Mouse (Mus musculus) spleen, postnatal 4 days (tissue): ENCODE measurements around the gene Flt4.
"Not testable (repeated sequence)": the region's sequence is repeated elsewhere in the genome, so short reads cannot be mapped to it uniquely, and the experiment has no call there.

ENCODE experiments used
- DNase-seq, 2 experiments: peaks; one replicate each; pipeline ENCODE4 v3.0.0; 2022; ENCODE audit warnings: low spot score in 2 of 2

The Flt4 gene

DNA sequence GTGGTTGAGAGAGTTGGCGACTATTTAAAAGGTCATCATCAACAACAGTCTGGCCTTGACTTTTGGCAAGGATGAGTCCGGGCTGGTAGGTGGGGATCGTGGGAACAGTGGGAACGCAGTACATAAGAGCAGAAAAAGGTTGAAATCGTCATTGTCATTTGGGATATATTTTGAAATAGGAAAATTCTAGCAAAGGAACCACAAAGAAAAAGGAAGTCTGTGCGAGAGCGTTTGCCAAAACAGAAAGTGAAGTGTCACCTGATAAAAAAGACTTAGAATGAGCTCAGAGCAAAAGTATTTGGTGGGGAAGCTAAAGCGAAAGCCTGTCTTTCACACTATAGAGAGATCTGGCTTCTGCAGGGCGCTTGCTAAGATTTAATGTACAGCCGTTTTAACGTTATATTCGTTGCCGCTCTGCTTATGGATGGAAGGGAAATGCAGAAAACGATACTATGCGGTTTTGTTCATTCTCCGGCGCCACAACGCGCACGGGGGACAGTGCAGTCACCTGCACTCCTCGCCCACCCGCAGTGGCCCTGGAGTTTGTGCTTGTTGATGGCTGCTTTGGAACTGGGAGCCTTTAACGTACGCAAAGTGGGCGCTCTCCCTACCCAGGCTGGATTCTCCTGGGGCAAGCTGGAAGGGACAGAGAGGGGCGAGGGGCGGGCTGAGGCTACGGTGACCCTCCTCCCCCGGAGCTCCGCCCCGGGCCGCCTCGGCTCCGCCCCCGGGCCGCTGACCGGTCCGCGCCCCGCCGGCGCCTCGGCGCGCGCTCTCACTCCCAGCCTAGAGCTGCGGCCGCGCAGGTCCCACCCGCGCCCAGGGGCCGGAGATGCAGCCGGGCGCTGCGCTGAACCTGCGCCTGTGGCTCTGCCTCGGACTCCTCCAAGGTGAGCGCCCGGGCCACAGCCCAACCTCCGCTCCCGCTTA lies at the start of gene Flt4:
Gene Flt4, plus strand, starts transcription at position 326 of the 930 bp plus-strand sequence.
- peak in 1 of 2 experiments; percentile 63 for DNase-seq

DNA sequence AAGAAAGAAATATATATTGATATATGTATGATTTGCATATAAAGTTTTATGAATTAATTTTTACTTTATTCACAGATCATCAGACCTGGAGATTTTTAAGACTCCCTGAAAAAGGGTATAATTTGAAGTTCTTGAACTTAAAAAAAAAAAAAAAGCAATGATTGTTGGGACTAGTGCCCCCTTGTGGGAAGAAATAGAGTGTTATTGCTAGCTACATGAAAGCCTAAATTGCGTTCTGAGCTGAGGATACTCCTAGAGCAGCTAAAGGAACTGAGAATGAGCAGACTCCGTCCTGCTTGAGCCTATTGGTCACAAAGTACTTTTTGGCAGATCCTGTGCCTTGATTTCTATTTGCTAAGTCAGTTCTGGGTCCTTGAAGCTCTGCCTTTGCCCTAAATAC lies 34.0 kb upstream of the Flt4 start:
- DNase-seq, result not testable (repeated sequence)

DNA sequence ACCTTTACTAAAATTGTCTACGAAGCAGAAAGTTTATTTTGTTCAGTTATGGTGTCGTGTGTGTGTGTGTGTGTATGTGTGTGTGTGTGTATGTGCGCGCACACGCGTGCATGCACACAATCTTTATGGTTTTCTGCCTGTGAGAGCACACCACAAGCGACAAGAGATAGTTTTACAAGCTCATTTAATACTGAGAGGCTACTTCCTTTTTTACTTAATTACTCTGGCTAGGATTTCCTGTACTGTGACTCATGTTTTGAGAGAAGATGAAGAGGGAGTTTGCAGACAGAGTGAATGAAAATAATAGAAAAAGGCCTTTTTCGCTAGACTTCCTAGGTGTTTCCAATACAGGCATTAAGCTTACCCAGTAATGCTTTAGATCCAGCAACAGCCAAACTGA lies 28.6 kb upstream of the Flt4 start:
- DNase-seq, result not testable (repeated sequence)

DNA sequence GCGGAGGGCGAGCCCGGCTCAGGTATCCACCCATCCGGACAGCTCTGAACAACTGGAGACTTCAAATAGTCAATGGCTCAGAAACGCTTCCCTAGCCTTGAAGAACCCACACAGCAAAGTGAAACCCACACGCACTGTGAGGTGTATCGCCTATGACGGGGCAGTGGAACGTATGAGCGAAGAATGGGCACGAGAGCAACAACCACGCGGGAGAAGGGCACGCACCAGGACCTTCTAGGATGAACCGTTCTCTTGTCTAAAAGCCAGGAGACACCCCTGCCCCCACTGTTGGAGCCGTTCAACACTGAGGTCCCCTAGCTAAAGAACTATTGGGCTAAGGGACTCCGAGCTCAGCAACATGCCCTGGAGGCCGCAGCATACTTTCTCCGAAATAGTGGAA lies 18.9 kb upstream of the Flt4 start:
- no peak for DNase-seq

DNA sequence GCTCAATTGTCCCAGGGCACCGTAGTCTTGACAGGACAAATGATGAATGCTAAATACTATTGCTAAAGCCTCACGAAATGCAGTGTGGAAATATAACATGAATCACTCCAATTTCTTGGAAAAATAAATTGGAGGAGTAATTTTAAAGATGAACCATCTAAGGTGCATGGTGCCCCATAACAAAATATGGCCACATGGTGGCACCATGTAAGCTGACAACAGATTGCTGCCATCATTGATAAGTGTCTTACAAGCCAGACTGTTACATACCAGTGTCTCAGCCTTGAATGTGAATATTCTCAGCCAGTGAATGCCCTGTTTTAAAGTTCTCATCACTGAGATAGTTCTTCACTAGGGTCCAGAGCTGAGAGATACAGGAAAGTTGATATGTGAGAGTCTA lies 11.9 kb upstream of the Flt4 start:
- not testable (repeated sequence) for DNase-seq

DNA sequence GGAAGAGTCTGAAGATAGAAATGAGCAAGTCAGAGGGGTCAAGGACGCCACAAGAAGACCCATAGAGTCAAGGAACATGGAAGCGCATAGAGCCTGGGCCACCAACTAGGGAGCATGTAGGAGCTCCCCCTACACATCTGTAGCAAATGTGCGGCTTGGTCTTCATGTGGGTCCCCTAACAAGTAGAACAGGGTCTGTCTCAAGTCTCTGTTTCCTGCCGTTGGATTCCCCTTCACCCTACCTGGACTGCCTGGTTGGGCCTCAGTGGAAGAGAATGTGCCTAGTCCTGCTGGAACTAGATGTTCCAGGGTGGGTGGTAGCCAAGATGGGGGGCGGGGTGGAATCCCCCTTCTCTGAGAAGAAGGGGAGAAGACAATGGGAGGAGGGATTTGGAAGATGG lies 757 bp upstream of the Flt4 start:
- DNase-seq, result not testable (repeated sequence)

DNA sequence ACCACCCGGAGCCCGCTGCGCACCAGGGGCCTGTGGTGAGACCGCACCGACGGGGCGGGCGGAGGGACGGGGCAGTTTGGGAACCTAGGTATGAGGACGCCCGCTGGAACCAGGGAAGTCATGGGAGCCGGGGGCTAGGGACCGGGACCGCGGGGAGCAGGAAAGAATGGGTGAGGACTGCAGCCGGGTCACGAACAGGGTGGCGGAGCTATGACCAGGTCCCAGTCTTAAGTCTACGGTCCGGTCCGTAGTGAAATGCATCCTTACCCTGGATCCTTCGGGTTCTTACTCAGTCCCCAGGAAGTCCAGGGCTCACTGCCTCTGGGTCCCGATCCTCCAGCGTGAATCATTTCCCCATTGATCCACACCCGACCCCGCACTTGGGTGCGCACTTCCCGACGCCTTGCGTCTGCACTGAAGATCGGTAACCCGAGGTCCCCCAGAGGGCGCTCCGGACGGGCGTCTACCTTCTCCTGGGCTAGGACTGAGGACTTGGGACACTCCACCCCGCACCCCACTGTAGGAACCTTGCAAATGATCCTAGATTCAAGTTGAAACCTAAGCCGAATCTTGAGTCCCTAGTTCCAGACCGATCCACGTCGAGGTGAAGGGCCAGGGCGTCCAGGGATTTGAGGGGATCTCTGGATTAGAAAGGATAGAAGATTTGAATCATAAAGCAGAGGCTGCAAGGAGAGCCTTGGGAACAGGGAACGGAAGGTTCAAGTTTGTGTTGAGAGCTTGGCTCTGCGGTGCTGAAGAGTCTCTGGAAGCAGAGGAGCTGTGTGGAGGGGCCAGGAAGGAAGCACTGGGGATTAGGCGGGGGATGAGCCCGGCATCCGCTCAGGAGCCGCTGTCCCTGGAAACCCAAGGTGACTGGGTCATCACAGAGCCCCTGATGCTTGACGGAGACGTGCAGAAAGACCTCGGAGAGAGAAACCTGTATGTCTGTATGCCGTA lies 1.1 kb downstream of the Flt4 start:
- DNase-seq, result not testable (repeated sequence)

DNA sequence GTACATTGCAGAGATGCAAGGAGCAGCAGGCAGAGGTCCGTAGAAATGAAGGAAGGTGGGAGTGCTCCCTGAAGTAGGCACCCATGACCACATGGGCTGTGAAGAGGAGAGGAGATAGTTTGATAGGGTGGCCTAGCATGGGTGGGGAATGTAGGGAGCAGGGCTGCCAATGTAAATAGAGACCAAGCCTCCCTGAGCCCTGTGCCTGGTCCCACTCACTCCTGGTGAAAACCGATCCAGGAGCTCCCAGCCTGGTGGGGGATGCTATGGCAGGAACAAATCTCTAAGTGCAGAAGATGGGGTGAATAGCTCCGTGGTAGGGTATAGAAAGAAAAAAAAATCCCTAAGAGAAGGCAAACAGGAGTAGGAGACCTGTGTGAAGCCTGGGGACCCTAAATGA lies 2.3 kb downstream of the Flt4 start:
- not testable (repeated sequence) for DNase-seq

DNA sequence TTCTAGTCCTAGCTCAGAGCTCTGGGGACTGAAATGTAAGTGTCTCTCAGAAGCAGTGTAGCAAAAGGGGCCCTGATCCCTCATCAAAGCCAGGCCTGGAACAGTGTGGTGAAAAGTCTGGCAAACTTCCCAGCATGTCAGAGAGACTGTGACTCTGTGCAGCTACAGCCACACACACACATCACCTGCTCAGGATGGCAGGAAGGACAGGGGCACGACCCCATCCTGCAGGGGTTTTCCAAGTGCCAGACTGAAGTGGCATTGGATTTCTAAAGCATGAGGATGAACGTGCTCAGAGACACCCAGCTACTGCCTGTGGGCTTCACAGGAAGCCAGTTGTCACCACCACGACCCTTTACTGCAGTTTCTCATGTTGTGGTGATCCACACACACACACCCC lies 3.1 kb downstream of the Flt4 start:
- no peak for DNase-seq

DNA sequence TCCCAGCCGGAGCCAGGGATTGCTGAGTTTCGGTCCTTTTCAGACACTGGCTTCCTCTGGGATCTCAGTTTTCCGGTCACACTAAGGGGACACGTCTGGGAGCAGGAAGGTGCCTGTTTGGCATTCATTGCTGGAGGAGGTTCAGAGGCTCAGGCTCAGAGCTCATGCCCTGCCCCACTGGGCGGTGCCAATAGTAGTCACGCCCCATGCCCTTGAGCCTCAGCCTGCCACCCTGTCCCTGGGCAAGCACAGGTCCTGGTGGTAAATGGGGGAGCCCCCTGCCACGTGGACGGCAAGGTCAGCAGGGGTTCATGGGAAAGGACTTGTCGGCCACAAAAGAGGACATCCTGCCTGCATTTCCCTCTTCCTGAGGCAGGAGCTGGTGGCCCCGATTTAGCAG lies 4.3 kb downstream of the Flt4 start:
- DNase-seq, result no peak

DNA sequence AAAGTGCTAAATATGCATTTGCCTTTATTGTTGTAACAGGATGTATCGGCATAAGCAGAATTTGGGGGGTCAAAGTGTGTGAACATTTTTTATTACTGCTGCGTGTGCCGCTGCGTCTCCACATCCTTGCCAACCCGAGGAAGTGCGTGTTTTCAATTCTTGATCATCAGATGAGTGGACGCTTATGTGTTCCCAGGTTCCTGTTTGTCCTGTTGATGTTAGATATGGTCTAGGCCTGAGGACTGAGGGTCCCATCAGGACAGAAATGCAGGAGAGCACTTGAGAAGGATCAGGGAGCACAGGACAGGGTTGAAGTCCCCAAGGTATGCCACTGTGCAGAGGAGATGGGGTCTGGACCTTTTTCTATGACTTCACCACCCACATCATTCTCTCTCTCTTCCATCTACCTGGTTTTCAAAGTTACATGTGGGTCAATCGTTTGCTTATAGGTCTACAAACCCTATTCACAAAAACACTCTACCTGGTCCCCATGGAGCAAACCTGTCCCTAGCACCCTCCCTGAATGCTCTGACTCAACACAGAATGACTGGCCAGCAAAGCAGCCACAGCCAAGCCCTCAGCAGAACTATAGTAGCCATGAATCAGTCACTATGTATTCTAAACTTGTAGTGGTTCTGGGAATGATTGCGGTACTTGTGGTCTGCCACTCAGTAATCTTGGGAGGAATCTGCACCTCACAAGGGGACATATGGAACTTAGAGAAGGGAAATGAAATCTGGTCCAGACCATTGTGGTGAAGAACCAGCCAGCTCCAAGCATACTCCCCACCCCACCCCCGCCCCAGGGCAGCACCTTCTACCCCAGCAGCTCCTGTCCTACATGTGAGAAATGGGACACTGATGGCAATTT lies 7.0 kb downstream of the Flt4 start:
- DNase-seq, result no peak

DNA sequence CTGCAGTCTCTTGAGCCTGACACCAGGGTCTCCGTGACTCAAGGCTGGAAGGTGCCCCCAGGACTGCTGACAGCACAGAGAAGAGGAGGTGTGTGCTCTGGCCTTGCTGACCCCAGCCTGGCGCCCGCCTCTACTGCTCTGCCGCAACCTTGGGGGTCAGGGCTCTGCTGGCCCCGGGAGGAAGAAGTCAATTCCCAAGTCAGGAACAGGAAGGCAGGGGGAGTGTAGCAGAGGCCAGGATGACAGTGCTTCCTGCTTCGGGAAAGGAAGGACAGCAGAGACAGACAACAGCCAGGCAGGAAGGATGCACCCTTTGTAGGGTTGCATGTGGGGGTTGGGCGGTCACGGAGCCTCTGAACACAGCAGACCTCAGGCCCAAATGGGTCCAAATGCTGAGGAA lies 9.4 kb downstream of the Flt4 start:
- no peak for DNase-seq

DNA sequence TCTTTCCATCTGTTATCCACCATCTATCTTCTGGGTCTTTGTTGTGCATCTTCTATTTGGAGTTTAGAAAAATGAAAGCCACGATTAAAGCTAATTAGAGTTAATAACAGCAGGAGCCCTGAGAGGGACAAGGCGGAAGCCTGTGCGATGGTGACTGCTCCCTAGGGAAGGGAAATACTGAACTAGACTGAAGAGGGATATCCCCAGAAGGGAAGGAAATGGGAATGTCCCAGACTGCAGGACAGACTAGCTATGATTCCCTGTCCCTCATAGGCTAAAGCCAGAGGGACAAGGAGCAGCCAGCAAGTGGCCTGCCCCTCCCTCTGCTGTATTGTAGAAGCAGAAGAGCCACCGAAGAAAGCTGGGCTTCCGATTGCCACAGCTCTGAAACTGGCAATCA lies 12.9 kb downstream of the Flt4 start:
- no peak for DNase-seq

DNA sequence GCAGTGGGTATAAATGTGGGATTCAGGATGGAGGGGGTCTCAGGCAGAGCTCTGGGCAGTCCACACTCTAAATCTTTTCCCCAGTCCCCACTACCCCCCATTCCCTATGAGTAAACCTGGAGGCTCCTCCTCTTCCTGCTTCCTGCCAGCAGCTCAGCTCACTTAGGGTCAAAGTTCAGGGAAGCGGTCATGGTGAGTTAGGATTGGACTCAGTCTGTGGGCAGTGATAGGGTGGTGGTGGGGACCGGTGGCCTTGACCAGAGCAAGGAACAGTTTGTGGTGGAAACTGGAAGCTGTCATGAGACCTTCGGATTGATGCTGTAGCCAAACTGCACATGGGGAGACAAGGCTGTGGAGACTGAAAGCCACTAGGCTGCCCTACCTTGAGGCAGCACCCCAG lies 15.1 kb downstream of the Flt4 start:
- DNase-seq, result no peak

DNA sequence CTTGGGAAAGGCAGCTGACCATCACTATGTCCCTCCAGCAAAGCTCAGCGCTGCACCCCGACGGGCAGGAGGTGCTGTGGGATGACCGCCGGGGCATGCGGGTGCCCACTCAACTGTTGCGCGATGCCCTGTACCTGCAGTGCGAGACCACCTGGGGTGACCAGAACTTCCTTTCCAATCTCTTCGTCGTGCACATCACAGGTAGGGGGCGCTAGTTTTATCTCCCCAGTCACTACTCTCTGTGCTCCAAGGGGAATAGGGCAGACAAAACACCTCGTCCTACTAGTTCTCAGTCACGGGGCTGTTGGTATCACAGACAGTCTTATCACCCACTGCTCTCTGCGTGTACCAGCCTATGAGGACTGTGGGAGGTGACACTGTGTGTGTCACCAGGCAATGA lies 16.8 kb downstream of the Flt4 start:
- no peak for DNase-seq

DNA sequence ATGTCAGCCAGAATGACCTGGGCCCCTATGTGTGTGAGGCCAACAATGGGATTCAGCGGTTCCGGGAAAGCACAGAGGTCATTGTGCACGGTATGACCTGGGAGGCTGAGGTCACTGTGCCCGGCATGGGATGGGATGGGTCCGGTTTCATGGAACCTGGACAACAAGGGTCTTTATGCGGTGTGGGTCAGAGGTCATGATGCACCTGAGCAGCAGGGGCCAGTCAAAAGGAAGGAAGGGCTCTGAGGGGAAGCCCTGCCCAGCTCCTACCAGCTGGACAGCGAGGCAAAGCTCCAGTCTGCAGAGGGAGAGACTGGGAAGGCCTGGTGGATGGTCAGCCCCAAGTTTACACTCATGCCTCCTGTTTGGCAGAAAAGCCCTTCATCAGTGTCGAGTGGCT lies 17.7 kb downstream of the Flt4 start:
- DNase-seq, result no peak

DNA sequence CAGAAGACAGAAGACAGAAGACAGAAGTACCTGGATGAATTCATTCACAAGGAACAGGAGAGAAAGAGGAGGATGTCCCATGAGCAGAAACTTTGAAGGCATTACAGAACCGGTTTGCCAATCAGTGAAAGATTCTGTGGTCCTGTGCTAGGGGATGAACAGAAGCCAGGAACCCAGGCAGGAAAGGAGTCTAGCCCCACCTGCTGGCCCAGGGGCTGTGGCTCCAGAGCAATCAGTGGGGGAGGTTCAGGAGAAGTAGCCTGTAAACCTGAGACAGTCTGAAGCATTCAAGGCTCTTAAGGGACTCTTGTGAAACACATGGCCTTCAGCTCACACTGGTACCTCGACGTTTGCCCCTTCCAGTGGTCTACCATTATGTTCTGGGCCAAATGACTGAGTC lies 22.1 kb downstream of the Flt4 start:
- DNase-seq, result no peak

DNA sequence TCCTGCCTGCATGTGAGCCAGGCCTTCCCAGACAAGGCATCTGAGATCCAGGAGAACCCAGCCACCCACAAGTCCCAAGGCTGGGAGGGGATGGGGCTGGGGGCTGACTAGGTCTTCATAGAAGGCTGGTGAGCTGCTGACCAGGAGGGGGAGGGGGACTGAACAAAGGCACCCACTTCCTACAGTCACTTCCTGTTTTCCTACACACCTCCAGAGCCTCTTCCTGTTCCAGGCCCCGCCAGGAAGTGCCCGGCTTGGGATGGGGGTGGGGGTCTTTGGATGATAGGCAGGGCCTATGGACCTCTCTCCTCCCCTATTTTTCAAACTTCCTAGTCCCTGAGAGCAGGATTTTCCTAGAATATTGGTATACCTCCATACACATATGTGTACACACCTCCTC lies 23.2 kb downstream of the Flt4 start:
- no peak for DNase-seq

DNA sequence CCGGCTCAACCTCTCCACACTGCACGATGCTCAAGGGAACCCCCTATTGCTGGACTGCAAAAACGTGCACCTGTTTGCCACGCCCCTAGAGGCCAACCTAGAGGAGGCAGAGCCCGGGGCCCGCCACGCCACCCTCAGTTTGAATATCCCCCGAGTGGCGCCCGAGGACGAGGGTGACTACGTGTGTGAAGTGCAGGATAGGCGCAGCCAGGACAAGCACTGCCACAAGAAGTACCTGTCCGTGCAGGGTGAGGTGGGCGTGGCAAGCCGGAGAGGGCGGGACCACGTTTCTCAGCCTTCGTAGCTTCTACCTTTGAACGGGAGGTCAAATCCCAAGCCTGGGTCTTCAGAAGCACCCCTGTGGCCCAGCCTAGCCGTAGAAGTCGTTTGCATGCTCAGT lies 25.0 kb downstream of the Flt4 start:
- DNase-seq, result no peak

DNA sequence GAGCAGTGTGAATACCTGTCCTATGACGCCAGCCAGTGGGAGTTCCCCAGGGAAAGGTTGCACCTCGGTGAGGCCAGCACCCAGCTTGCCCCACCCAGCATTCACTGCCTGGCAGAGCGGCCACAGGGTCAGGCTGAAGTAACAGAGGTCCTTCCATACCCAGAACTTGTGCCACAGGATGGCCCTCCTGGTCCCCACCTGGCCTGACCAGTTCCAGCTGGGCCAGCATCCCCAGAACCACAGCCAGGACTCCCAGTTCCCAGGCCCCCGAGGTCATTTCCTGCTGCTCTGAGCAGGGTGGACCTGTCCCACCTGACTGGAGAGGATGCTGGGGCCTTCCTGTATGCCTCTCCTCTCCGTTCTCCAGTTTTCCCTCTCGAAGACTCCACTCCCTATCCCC lies 26.6 kb downstream of the Flt4 start:
- no peak for DNase-seq

DNA sequence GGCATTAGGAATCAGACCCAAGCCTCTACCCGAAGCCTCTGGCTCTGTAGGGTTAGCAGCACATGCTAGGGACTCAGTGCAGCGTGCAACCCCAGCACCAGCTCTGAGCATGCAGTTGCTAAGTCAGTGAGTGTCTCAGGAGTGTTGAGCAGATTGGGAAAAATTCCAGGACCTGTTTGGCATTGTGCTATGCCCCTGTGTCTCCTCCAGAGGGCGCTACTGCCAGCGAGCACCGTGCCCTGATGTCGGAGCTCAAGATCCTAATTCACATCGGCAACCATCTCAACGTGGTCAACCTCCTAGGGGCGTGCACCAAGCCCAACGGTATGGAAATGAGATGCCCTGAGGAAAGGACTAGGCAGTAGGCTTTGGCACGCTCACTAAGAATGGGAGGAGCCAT lies 27.4 kb downstream of the Flt4 start:
- DNase-seq, result no peak

DNA sequence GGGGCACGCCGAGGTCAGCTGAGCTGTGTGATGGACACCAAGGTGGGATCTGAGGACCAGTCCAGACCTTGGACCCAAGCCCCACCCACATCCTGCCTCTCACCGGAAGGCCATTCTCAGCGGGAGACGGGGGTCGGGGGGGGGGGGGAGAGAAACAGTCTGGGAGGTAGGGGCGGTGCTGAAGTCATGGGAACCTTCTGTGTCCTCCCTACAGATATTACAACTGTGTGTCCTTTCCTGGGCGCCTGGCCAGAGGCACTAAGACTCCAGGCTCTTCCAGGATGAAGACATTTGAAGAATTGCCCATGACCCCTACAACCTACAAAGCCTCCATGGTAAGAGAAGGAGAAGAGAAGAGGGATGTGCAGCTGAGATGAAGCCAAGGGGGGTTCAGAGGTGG lies 36.6 kb downstream of the Flt4 start:
- DNase-seq, result no peak
